Mouse (Mus musculus) lung, embryonic 14.5 days (tissue): ENCODE data around the gene Fxyd6. TPM values are rescaled to one million over a fixed set of nuclear protein-coding genes. Genes with fewer than 3 reads are reported as not detected.

Source experiments
- ATAC-seq: fragments of 200-750 bp; cut with Nextera tagmentation; 2 replicates; pipeline ENCODE4 v1.8.0; 2017; ENCODE audit warnings: mild to moderate bottlenecking, moderate TSS enrichment, moderate library complexity; ENCODE audit not compliant: insufficient read depth
- DNase-seq: peaks from one replicate; pipeline ENCODE4 v3.0.0-alpha.2; 2015
- H3K27ac ChIP-seq: fragments of 300-500 bp; sonication (generic); 2 replicates; pipeline ENCODE4 v1.5.1; 2014; ENCODE audit warnings: low read depth, mild to moderate bottlenecking, moderate library complexity
- H3K27me3 ChIP-seq: fragments of 300-500 bp; sonication (generic); 2 replicates; pipeline ENCODE4 v1.6.1; 2014; ENCODE audit warnings: low read length, control low read depth; ENCODE audit not compliant: insufficient read depth
- H3K36me3 ChIP-seq: fragments of 300-500 bp; sonication (generic); 2 replicates; pipeline ENCODE4 v1.6.1; 2014; ENCODE audit warnings: control low read depth; ENCODE audit not compliant: insufficient read depth
- H3K4me1 ChIP-seq: fragments of 300-500 bp; sonication (generic); 2 replicates; pipeline ENCODE4 v1.6.1; 2014; ENCODE audit warnings: antibody characterized with exemption, control low read depth; ENCODE audit not compliant: insufficient read depth
- H3K4me2 ChIP-seq: fragments of 300-500 bp; sonication (generic); 2 replicates; pipeline ENCODE4 v1.6.1; 2014; ENCODE audit warnings: mild to moderate bottlenecking
- H3K4me3 ChIP-seq: fragments of 300-500 bp; sonication (generic); 2 replicates; pipeline ENCODE4 v1.5.1; 2014; ENCODE audit warnings: low read depth, low read length
- H3K9ac ChIP-seq: fragments of 300-500 bp; sonication (generic); 2 replicates; pipeline ENCODE4 v1.6.1; 2014
- H3K9me3 ChIP-seq: fragments of 300-500 bp; sonication (generic); 2 replicates; pipeline ENCODE4 v1.6.1; 2016; ENCODE audit warnings: low read depth, low read length, control low read depth
- CTCF ChIP-seq: IDR thresholded peaks from 2 replicates; pipeline ENCODE4 v1.5.1; 2016; ENCODE audit warnings: antibody characterized with exemption, low read depth
- WGBS: fragments of 180-500 bp; shearing (Covaris S2); extraction: QIAGEN DNeasy Blood & Tissue Kit; methylation state at CpG from one replicate; pipeline ENCODE4 v1.1.7; 2014; 5-methylcytosine and 5-hydroxymethylcytosine counted together
- polyA plus RNA-seq: library from polyadenylated mRNA; unstranded; fragments of >200 nt; fragmentation: Nextera tagmentation; extraction: Ambion mirVana; gene quantifications from 2 replicates; pipeline ENCODE4 v1.2.1, GENCODE M21; 2014

Gene Fxyd6
- polyA plus RNA-seq, 1 experiment from 2014 or later, result 38.1 TPM

DNA sequence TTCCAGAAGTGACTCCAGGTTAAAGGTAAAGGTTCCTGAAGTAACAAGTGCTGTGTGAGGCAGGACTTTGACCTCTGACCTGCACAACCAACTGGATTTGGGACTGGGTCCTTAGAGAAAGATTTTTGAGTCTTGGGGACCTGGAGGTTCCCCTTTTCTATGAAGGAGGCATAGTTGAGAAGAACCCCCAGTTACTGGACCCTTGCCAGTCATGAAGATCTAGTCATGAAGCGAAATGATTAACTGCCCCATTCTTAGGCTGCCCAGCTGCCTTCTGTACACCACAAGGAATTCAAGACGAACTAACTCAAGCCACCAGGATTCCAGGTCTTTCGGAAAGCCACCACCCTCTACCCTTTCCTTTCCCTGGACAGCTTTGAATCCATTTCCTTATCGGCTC, 6.4 kb downstream of the Fxyd6 start:
- Histone ChIP-seq H3K9me3 (no peaks in the 10 kb centered on the region), H3K27me3 (no peaks in the 10 kb centered on the region), H3K4me2 (no peak overlapping the region), H3K9ac (no peak overlapping the region), H3K4me3 (no peak overlapping the region), H3K4me1 (peaks cover 3% of the 10 kb centered on the region; the same call in 1 of the 2 replicates), H3K36me3 (no peaks in the 10 kb centered on the region), H3K27ac (0 out of 2 replicates have a peak overlapping the region, but pooled peaks have one; percentile 2)
- TF ChIP-seq CTCF, result no peak
- ATAC-seq, result no peak
- 44% methylated on average over 4 of the region's 4 CpGs for WGBS
- DNase-seq, result peak; percentile 7

DNA sequence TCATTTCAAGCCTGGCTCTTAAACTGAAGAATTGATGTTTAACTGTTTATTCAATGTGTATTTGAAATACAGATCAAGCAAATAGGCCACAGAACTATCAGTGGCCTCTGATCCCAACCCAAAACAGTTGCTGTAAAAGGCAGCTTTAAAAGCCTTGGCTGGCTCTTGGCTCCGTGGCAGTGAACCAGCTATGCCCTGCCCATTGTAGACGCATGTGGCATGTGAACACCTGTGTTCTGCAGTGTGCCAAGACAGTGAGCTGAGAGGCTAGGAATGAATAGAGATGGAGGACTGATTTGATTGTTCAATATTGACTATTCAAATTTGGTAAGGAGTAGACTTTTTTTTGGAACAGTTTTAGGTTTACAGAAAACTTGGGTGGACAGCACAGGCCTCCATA, 6.9 kb downstream of the Fxyd6 start:
- H3K36me3 ChIP-seq, result no peaks in the 10 kb centered on the region
- no peaks in the 10 kb centered on the region for H3K27me3 ChIP-seq
- 0 out of 2 replicates have a peak, but pooled peaks cover 3% of the 10 kb centered on the region for H3K4me1 ChIP-seq
- H3K27ac ChIP-seq, result 0 out of 2 replicates have a peak overlapping the region, but pooled peaks have one; percentile 2
- H3K4me2 ChIP-seq, result no peak overlapping the region
- no peak overlapping the region for H3K9ac ChIP-seq
- ATAC-seq, result peak; percentile 71
- no peaks in the 10 kb centered on the region for H3K9me3 ChIP-seq
- peak; percentile 31 for DNase-seq
- no peak overlapping the region for H3K4me3 ChIP-seq
- WGBS, result 50% methylated on average over 2 of the region's 2 CpGs
- TF ChIP-seq CTCF, result no peak

DNA sequence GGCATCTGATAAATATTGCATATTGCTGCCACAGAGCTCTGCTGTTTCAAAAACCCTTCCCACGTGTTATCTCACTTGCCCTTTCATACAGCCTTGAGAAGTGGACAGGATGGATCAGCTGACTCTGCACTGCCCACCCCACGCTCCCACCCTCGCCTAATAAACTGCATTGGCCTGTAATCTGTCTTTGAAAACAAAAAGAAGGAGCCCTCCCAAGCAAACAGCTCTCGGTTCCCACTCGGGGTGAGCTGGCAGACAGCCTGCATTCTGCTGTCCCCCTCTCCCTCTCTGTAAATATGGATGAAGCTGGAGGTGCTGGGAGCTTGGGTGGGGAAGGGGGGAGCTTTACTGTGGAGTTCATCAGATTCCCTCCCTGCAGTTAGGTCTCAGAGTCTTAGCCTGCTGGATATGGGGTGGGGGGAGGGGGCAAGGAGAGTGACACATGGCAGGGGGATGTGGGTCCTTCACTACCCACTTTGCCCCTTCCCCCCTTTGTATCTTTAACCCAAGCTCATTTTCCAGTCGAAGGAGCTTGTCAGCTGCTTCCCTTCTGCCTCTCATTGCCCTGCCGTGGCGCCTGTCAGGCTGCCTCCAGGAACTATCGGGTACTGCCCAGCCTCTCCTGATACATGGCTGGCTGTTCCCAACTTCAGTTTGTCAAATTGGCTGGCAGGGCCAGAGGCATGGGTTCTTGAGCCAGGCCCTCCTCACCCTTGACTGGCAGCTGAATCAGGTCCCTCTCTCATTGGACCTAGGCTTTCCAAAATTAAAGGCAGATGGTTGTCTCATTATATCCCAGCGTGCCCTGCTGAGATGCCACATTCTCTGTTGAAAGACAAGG, 10.6 kb downstream of the Fxyd6 start:
- no peaks in the 10 kb centered on the region for H3K27me3 ChIP-seq
- H3K4me3 ChIP-seq, result no peak overlapping the region
- TF ChIP-seq CTCF, result no peak
- H3K4me2 ChIP-seq, result no peak overlapping the region
- no peaks in the 10 kb centered on the region for H3K4me1 ChIP-seq
- no peak for ATAC-seq
- no peaks in the 10 kb centered on the region for H3K9me3 ChIP-seq
- no peak overlapping the region for H3K27ac ChIP-seq
- no peak overlapping the region for H3K9ac ChIP-seq
- 51% methylated on average over 10 of the region's 10 CpGs for WGBS
- no peak for DNase-seq
- no peaks in the 10 kb centered on the region for H3K36me3 ChIP-seq

DNA sequence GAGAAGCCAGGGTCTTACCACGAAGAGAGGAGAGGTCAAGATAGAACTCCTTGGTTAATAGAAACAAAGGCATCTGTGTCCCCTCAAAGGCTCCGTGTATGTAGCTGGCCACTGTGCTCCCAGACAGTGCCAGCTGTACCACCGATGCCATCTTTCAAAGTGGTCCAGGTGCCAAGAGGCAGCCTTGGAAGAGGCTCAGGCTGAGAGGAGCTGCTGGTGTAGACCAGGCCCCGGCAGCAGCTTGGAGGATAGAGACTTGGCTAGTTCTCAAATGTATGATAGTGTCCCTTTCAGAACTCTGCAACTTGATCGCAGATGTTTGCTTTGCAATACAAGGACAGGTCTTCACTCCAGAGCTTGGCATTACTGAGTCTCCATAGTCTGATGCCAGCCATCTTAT, 12.4 kb downstream of the Fxyd6 start:
- ATAC-seq (no peak), DNase-seq (no peak)
- Histone ChIP-seq H3K9ac (no peak overlapping the region), H3K27ac (no peak overlapping the region), H3K4me3 (no peak overlapping the region), H3K4me2 (no peak overlapping the region), H3K4me1 (no peaks in the 10 kb centered on the region), H3K27me3 (no peaks in the 10 kb centered on the region), H3K9me3 (no peaks in the 10 kb centered on the region), H3K36me3 (no peaks in the 10 kb centered on the region)
- TF ChIP-seq CTCF, result no peak
- 57% methylated on average over 5 of the region's 5 CpGs for WGBS

DNA sequence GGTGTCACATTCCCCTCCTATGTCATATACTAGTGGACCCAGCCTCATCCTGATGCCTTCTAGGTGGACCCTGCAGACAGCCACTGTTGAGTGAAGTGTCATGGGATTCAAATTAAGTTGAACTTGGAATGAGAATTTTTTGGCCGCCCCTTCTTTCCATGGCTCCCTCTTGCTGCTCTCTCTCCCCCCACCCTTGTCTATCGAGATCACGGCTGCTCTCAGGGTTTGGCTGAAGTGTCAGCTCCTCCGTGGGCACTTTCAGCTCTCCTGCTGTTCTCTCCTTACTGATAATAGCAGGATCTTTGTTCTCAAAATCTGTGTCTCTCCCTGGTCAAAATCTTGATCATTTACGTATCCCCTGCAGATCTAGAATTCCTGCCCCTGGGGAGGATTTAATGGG, 12.8 kb downstream of the Fxyd6 start:
- Histone ChIP-seq H3K4me3 (no peak overlapping the region), H3K36me3 (no peaks in the 10 kb centered on the region), H3K4me2 (no peak overlapping the region), H3K27me3 (no peaks in the 10 kb centered on the region), H3K9me3 (no peaks in the 10 kb centered on the region), H3K27ac (no peak overlapping the region), H3K9ac (no peak overlapping the region), H3K4me1 (no peaks in the 10 kb centered on the region)
- no peak for ATAC-seq
- no peak for DNase-seq
- no peak for TF ChIP-seq CTCF
- WGBS, result 84% methylated on average over 5 of the region's 5 CpGs

DNA sequence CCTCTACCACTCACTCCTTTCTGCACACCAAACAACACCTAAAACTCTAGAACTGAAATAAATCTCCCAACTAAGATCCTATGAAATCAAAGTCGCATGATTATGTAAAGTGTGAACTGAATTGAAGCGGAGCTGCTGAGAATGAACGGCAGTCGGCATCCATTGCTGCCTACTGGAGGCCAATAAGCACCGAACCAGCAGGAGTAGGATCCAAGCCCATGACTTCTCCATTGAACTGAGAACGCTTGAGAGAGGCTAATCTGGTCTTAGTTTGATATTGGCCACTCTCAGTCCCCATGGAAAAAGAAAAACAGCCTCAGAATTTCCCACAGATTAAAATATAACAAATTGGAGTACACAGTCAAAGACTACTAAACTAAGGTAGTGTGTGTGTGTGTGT, 13.9 kb downstream of the Fxyd6 start:
- Histone ChIP-seq H3K9ac (no peak overlapping the region), H3K4me1 (no peaks in the 10 kb centered on the region), H3K36me3 (no peaks in the 10 kb centered on the region), H3K4me2 (no peak overlapping the region), H3K4me3 (no peak overlapping the region), H3K27ac (no peak overlapping the region), H3K9me3 (no peaks in the 10 kb centered on the region), H3K27me3 (no peaks in the 10 kb centered on the region)
- ATAC-seq (no peak), DNase-seq (no peak)
- WGBS, result 93% methylated on average over 6 of the region's 6 CpGs
- TF ChIP-seq CTCF, result no peak

DNA sequence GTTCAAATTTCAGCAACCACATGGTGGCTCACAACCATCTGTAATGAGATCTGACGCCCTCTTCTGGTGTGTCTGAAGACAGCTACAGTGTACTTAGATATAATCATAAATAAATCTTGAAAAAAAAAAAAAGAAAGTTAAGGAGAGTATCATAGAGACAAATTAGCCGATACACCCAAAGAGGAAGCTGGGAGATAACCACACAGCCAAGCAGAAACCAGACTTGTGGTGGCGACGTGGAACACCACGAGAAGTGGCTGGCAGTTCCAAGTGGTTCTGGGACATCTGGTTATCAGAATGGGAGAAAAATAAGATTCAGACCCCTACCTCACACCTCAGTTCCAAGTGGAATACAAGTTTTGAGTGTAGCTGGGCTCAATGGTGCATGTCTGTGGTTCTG, 16.7 kb downstream of the Fxyd6 start:
- Histone ChIP-seq H3K9ac (no peak overlapping the region), H3K4me3 (no peak overlapping the region), H3K36me3 (no peaks in the 10 kb centered on the region), H3K4me2 (no peak overlapping the region), H3K9me3 (no peaks in the 10 kb centered on the region), H3K27me3 (no peaks in the 10 kb centered on the region), H3K27ac (no peak overlapping the region), H3K4me1 (no peaks in the 10 kb centered on the region)
- no peak for TF ChIP-seq CTCF
- WGBS, result 79% methylated on average over 5 of the region's 5 CpGs
- ATAC-seq (no peak), DNase-seq (no peak)
